Mouse (Mus musculus): Measurements from ENCODE around the gene Jtb. TPM values are rescaled to one million over a fixed set of nuclear protein-coding genes. Genes with fewer than 3 reads are reported as not detected.

The Jtb gene
- polyA plus RNA-seq, 1 experiment = 60.7 TPM

- 66% methylated on average over 4 of the region's 4 CpGs for WGBS
- DNase-seq = no peak
- TF ChIP-seq CTCF (conservative IDR thresholded peaks at IDR 0.05; ENCODE audit: insufficient read depth, insufficient read length, low read depth, low read length) (no peak), POLR2A (IDR thresholded peaks at IDR 0.05; ENCODE audit: low read depth, low read length) (no peak)
- Histone ChIP-seq H3K4me1 (ENCODE audit: control insufficient read depth, insufficient read depth, low read length) (0 out of 2 replicates have a peak, but pooled peaks cover 5% of the 10 kb centered on the region), H3K4me3 (ENCODE audit: insufficient read depth, low read depth, low read length) (no peak overlapping the region), H3K27ac (ENCODE audit: insufficient read depth, low read depth, low read length) (no peak overlapping the region), H3K36me3 (ENCODE audit: control insufficient read depth, insufficient read depth, low read length) (no peaks in the 10 kb centered on the region), H3K27me3 (replicated peaks; ENCODE audit: control insufficient read depth, insufficient read depth, low read length) (no peaks in the 10 kb centered on the region)
These were observed 8.9 kb upstream of the Jtb start for GRCm38 (mm10) chr3:90222455-90222854.

GRCm38 (mm10) chr3:90222941-90223340, 8.5 kb upstream of the Jtb start:
- Histone ChIP-seq H3K4me1 (ENCODE audit: control insufficient read depth, insufficient read depth, low read length) (0 out of 2 replicates have a peak, but pooled peaks cover 5% of the 10 kb centered on the region), H3K4me3 (ENCODE audit: insufficient read depth, low read depth, low read length) (no peak overlapping the region), H3K27me3 (replicated peaks; ENCODE audit: control insufficient read depth, insufficient read depth, low read length) (no peaks in the 10 kb centered on the region), H3K36me3 (ENCODE audit: control insufficient read depth, insufficient read depth, low read length) (no peaks in the 10 kb centered on the region), H3K27ac (ENCODE audit: insufficient read depth, low read depth, low read length) (no peak overlapping the region)
- no peak for TF ChIP-seq POLR2A (IDR thresholded peaks at IDR 0.05; ENCODE audit: low read depth, low read length)
- TF ChIP-seq CTCF (conservative IDR thresholded peaks at IDR 0.05; ENCODE audit: insufficient read depth, insufficient read length, low read depth, low read length) = no peak
- DNase-seq = no peak
- 53% methylated on average over 3 of the region's 3 CpGs for WGBS

- Histone ChIP-seq H3K4me1 (ENCODE audit: control insufficient read depth, insufficient read depth, low read length) (0 out of 2 replicates have a peak, but pooled peaks cover 5% of the 10 kb centered on the region), H3K27ac (ENCODE audit: insufficient read depth, low read depth, low read length) (no peak overlapping the region), H3K36me3 (ENCODE audit: control insufficient read depth, insufficient read depth, low read length) (no peaks in the 10 kb centered on the region), H3K4me3 (ENCODE audit: insufficient read depth, low read depth, low read length) (no peak overlapping the region), H3K27me3 (replicated peaks; ENCODE audit: control insufficient read depth, insufficient read depth, low read length) (no peaks in the 10 kb centered on the region)
- 88% methylated on average over 10 of the region's 10 CpGs for WGBS
- no peak for TF ChIP-seq POLR2A (IDR thresholded peaks at IDR 0.05; ENCODE audit: low read depth, low read length)
- TF ChIP-seq CTCF (conservative IDR thresholded peaks at IDR 0.05; ENCODE audit: insufficient read depth, insufficient read length, low read depth, low read length) = no peak
- no peak for DNase-seq
These were observed 7.1 kb upstream of the Jtb start for GRCm38 (mm10) chr3:90224331-90224730.

GRCm38 (mm10) chr3:90231075-90231474, 322 bp upstream of the Jtb start:
- Histone ChIP-seq H3K36me3 (ENCODE audit: control insufficient read depth, insufficient read depth, low read length) (peaks cover 2% of the 10 kb centered on the region; the same call in 1 of the 2 replicates), H3K4me1 (ENCODE audit: control insufficient read depth, insufficient read depth, low read length) (peaks cover 2% of the 10 kb centered on the region; the same call in 1 of the 2 replicates), H3K27me3 (replicated peaks; ENCODE audit: control insufficient read depth, insufficient read depth, low read length) (no peaks in the 10 kb centered on the region), H3K27ac (ENCODE audit: insufficient read depth, low read depth, low read length) (no peak overlapping the region; the same call in 1 of the 2 replicates), H3K4me3 (ENCODE audit: insufficient read depth, low read depth, low read length) (peak overlapping the region; percentile 67)
- TF ChIP-seq CTCF (conservative IDR thresholded peaks at IDR 0.05; ENCODE audit: insufficient read depth, insufficient read length, low read depth, low read length) = no peak
- no peak for TF ChIP-seq POLR2A (IDR thresholded peaks at IDR 0.05; ENCODE audit: low read depth, low read length)
- 12% methylated on average over 8 of the region's 8 CpGs for WGBS
- DNase-seq = no peak

- Histone ChIP-seq H3K4me1 (ENCODE audit: control insufficient read depth, insufficient read depth, low read length) (peaks cover 11% of the 10 kb centered on the region; the same call in 1 of the 2 replicates), H3K4me3 (ENCODE audit: insufficient read depth, low read depth, low read length) (no peak overlapping the region), H3K36me3 (ENCODE audit: control insufficient read depth, insufficient read depth, low read length) (no peaks in the 10 kb centered on the region), H3K27me3 (replicated peaks; ENCODE audit: control insufficient read depth, insufficient read depth, low read length) (no peaks in the 10 kb centered on the region), H3K27ac (ENCODE audit: insufficient read depth, low read depth, low read length) (no peak overlapping the region)
- DNase-seq = peak; percentile 76
- TF ChIP-seq CTCF (conservative IDR thresholded peaks at IDR 0.05; ENCODE audit: insufficient read depth, insufficient read length, low read depth, low read length) (no peak), POLR2A (IDR thresholded peaks at IDR 0.05; ENCODE audit: low read depth, low read length) (no peak)
- WGBS = 61% methylated on average over 2 of the region's 2 CpGs
These were observed 9.9 kb downstream of the Jtb start for GRCm38 (mm10) chr3:90241251-90241650.

GRCm38 (mm10) chr3:90241669-90242358, 10.4 kb downstream of the Jtb start:
- DNase-seq = no peak
- no peak overlapping the region for H3K4me3 ChIP-seq (ENCODE audit: insufficient read depth, low read depth, low read length)
- peaks cover 11% of the 10 kb centered on the region; the same call in 1 of the 2 replicates for H3K4me1 ChIP-seq (ENCODE audit: control insufficient read depth, insufficient read depth, low read length)
- H3K27me3 ChIP-seq (replicated peaks; ENCODE audit: control insufficient read depth, insufficient read depth, low read length) = no peaks in the 10 kb centered on the region
- 90% methylated on average over 10 of the region's 10 CpGs for WGBS
- no peaks in the 10 kb centered on the region for H3K36me3 ChIP-seq (ENCODE audit: control insufficient read depth, insufficient read depth, low read length)
- no peak overlapping the region for H3K27ac ChIP-seq (ENCODE audit: insufficient read depth, low read depth, low read length)
- TF ChIP-seq CTCF (conservative IDR thresholded peaks at IDR 0.05; ENCODE audit: insufficient read depth, insufficient read length, low read depth, low read length) (no peak), POLR2A (IDR thresholded peaks at IDR 0.05; ENCODE audit: low read depth, low read length) (no peak)

GRCm38 (mm10) chr3:90242984-90243775, 11.8 kb downstream of the Jtb start, which contains the start of gene Creb3l4:
Gene Creb3l4, minus strand, starts transcription at chr3:90243512.
- Histone ChIP-seq H3K27ac (ENCODE audit: insufficient read depth, low read depth, low read length) (no peak within 1 kb of the TSS), H3K4me3 (ENCODE audit: insufficient read depth, low read depth, low read length) (peak within 1 kb of the TSS; percentile 29), H3K36me3 (ENCODE audit: control insufficient read depth, insufficient read depth, low read length) (no peaks in the 10 kb centered on the region), H3K27me3 (replicated peaks; ENCODE audit: control insufficient read depth, insufficient read depth, low read length) (no peaks in the 10 kb centered on the region), H3K4me1 (ENCODE audit: control insufficient read depth, insufficient read depth, low read length) (peaks cover 11% of the 10 kb centered on the region; the same call in 1 of the 2 replicates)
- TF ChIP-seq CTCF (conservative IDR thresholded peaks at IDR 0.05; ENCODE audit: insufficient read depth, insufficient read length, low read depth, low read length) (no peak), POLR2A (IDR thresholded peaks at IDR 0.05; ENCODE audit: low read depth, low read length) (no peak)
- DNase-seq = peak; percentile 56
- 31% methylated on average over 19 of the region's 19 CpGs for WGBS
